Mouse (Mus musculus): ENCODE data around the gene Unk. TPM values are rescaled to one million over a fixed set of nuclear protein-coding genes. Genes with fewer than 3 reads are reported as not detected.

The Unk gene
- total RNA-seq (2021): 10 to 100 TPM; 18.9 to 27.0 TPM

- DNase-seq (ENCODE audit: low spot score in 2 of 2): peak; percentile 97 to 98
- intact Hi-C loops (cut with DNase I): loop anchor here (2.0 kb wide), 2 partner anchors 57 to 101 kb away; partner anchors contain the start of genes Trim65 and Wbp2
These were observed at the start of gene Unk for GRCm38 (mm10) chr11:116030088-116030897. Gene Unk (plus strand): TSS chr11:116030322.

GRCm38 (mm10) chr11:115982472-115982871, 47.6 kb upstream of the Unk start:
- no peak for DNase-seq (ENCODE audit: low spot score in 2 of 2)
- intact Hi-C loops (cut with DNase I): no loop called here

GRCm38 (mm10) chr11:115983291-115983690, 46.8 kb upstream of the Unk start:
- intact Hi-C loops (cut with DNase I): no loop called here

GRCm38 (mm10) chr11:115989686-115990085, 40.4 kb upstream of the Unk start:
- no peak for DNase-seq (ENCODE audit: low spot score in 2 of 2)
- intact Hi-C loops (cut with DNase I): loop anchor here (10.0 kb wide), 1 partner anchor 255 kb away; no protein-coding TSS in a partner anchor

More at GRCm38 (mm10) chr11:115983291-115983690, 46.8 kb upstream of the Unk start:
- no peak for DNase-seq (ENCODE audit: low spot score in 2 of 2)

- no peak for DNase-seq (ENCODE audit: low spot score in 2 of 2)
- intact Hi-C loops (cut with DNase I): loop anchor here (10.0 kb wide), 1 partner anchor 257 kb away; no protein-coding TSS in a partner anchor
These were observed 38.0 kb upstream of the Unk start for GRCm38 (mm10) chr11:115992098-115992497.

GRCm38 (mm10) chr11:115995256-115995655, 34.9 kb upstream of the Unk start:
- intact Hi-C loops (cut with DNase I): loop anchor here (10.0 kb wide), 1 partner anchor 260 kb away; no protein-coding TSS in a partner anchor
- no peak for DNase-seq (ENCODE audit: low spot score in 2 of 2)

- intact Hi-C loops (cut with DNase I): loop anchor here (10.0 kb wide), 1 partner anchor 262 kb away; no protein-coding TSS in a partner anchor
- DNase-seq (ENCODE audit: low spot score in 2 of 2): no peak
These were observed 33.1 kb upstream of the Unk start for GRCm38 (mm10) chr11:115997047-115997446.

- intact Hi-C loops (cut with DNase I): loop anchor here (2.0 to 10.0 kb wide), 2 partner anchors 59 to 263 kb away; no protein-coding TSS in a partner anchor
- no peak for DNase-seq (ENCODE audit: low spot score in 2 of 2)
These were observed 32.5 kb upstream of the Unk start for GRCm38 (mm10) chr11:115997662-115998061.

- no peak for DNase-seq (ENCODE audit: low spot score in 2 of 2)
- intact Hi-C loops (cut with DNase I): loop anchor here (2.0 to 10.0 kb wide), 2 partner anchors 60 to 264 kb away; no protein-coding TSS in a partner anchor
These were observed 31.1 kb upstream of the Unk start for GRCm38 (mm10) chr11:115999027-115999426.

- intact Hi-C loops (cut with DNase I): loop anchor here (2.0 to 10.0 kb wide), 2 partner anchors 61 to 265 kb away; no protein-coding TSS in a partner anchor
- peak in 1 of 2 experiments; percentile 55 for DNase-seq (ENCODE audit: low spot score in 2 of 2)
These were observed 30.5 kb upstream of the Unk start for GRCm38 (mm10) chr11:115999538-116000143.

GRCm38 (mm10) chr11:116000607-116001006, 29.5 kb upstream of the Unk start:
- no peak for DNase-seq (ENCODE audit: low spot score in 2 of 2)
- intact Hi-C loops (cut with DNase I): no loop called here

- intact Hi-C loops (cut with DNase I): no loop called here
- DNase-seq (ENCODE audit: low spot score in 2 of 2): no peak
These were observed 28.4 kb upstream of the Unk start for GRCm38 (mm10) chr11:116001725-116002124.

GRCm38 (mm10) chr11:116002894-116003293, 27.2 kb upstream of the Unk start:
- intact Hi-C loops (cut with DNase I): no loop called here
- DNase-seq (ENCODE audit: low spot score in 2 of 2): no peak

- no peak for DNase-seq (ENCODE audit: low spot score in 2 of 2)
- intact Hi-C loops (cut with DNase I): no loop called here
These were observed 25.8 kb upstream of the Unk start for GRCm38 (mm10) chr11:116004186-116004823.

GRCm38 (mm10) chr11:116004840-116005700, 25.1 kb upstream of the Unk start:
- intact Hi-C loops (cut with DNase I): no loop called here
- DNase-seq (ENCODE audit: low spot score in 2 of 2): peak; percentile 49 to 59

- intact Hi-C loops (cut with DNase I): no loop called here
- DNase-seq (ENCODE audit: low spot score in 2 of 2): no peak
These were observed 24.3 kb upstream of the Unk start for GRCm38 (mm10) chr11:116005701-116006419.

GRCm38 (mm10) chr11:116007095-116007850, 22.8 kb upstream of the Unk start:
- intact Hi-C loops (cut with DNase I): no loop called here
- no peak for DNase-seq (ENCODE audit: low spot score in 2 of 2)

GRCm38 (mm10) chr11:116008411-116008810, 21.7 kb upstream of the Unk start:
- intact Hi-C loops (cut with DNase I): no loop called here
- no peak for DNase-seq (ENCODE audit: low spot score in 2 of 2)
